Mouse (Mus musculus): ENCODE results near the gene Hoxa4. TPM values are rescaled to one million over a fixed set of nuclear protein-coding genes. Genes with fewer than 3 reads are reported as not detected.

Gene Hoxa4
- polyA plus RNA-seq, 1 experiment = 2.4 TPM

DNA sequence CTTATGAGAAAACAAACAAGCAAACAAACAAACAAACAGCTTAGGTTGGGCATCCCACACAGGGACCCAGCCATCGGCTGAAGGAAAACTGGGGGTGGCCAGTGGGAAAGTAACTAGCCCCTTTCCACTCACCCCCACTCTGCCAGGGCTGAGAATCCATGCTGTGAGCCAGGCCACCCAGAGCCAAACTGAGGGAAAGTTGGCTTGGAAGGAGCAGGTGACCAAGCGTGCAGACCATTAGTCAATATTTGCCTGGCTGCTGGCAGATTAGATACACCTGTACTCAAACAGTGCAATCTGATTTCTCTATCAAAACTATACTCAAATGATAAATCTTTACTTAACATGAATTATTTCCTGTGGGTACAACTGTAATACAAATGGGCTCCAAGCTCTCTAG is 9.5 kb downstream of the Hoxa4 start:
- Histone ChIP-seq H3K36me3 (ENCODE audit: control insufficient read depth, insufficient read depth, low read length) (no peaks in the 10 kb centered on the region), H3K4me1 (ENCODE audit: control insufficient read depth, insufficient read depth, insufficient read length, low read length) (peaks cover 12% of the 10 kb centered on the region)
- 36% methylated on average over 2 of the region's 2 CpGs for WGBS

DNA sequence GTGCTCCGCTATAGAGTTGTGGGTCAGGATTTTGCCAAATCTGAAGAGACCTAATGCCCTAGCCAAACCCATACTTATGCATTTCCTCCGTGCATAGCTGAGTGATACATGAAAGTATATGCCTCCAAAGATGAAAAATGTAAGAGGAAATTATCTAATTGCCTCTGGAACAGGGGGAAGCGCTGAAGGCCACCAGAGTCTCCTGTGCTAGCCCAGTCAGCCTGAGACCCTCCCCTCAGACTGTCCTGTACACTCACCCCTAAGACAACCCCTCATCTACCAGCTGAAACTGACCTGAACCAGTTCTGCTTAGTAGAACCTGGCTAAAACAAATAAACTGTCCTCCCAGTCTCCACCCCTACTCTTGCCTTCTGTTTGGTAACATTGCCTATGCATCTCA is 10.8 kb downstream of the Hoxa4 start:
- Histone ChIP-seq H3K4me3 (ENCODE audit: low read depth, low read length) (no peak overlapping the region), H3K36me3 (ENCODE audit: control insufficient read depth, insufficient read depth, low read length) (no peaks in the 10 kb centered on the region), H3K27me3 (ENCODE audit: control insufficient read depth, insufficient read depth, low read length) (peaks cover 28% of the 10 kb centered on the region), H3K4me1 (ENCODE audit: control insufficient read depth, insufficient read depth, insufficient read length, low read length) (peaks cover 12% of the 10 kb centered on the region), H3K27ac (ENCODE audit: insufficient read depth, low read depth, low read length) (peak overlapping the region; percentile 46)
- no peak for TF ChIP-seq POLR2A (IDR thresholded peaks at IDR 0.05; ENCODE audit: low read depth, low read length)
- TF ChIP-seq CTCF (IDR thresholded peaks at IDR 0.05; ENCODE audit: extremely low read depth, insufficient read length, insufficient replicate concordance, low read depth, low read length) = no peak
- 79% methylated on average over 3 of the region's 3 CpGs for WGBS

More for the DNA sequence above, 9.5 kb downstream of the Hoxa4 start:
- TF ChIP-seq CTCF (IDR thresholded peaks at IDR 0.05; ENCODE audit: extremely low read depth, insufficient read length, insufficient replicate concordance, low read depth, low read length) (no peak), POLR2A (IDR thresholded peaks at IDR 0.05; ENCODE audit: low read depth, low read length) (no peak)
- Histone ChIP-seq H3K27me3 (ENCODE audit: control insufficient read depth, insufficient read depth, low read length) (peaks cover 32% of the 10 kb centered on the region), H3K27ac (ENCODE audit: insufficient read depth, low read depth, low read length) (no peak overlapping the region), H3K4me3 (ENCODE audit: low read depth, low read length) (no peak overlapping the region)

DNA sequence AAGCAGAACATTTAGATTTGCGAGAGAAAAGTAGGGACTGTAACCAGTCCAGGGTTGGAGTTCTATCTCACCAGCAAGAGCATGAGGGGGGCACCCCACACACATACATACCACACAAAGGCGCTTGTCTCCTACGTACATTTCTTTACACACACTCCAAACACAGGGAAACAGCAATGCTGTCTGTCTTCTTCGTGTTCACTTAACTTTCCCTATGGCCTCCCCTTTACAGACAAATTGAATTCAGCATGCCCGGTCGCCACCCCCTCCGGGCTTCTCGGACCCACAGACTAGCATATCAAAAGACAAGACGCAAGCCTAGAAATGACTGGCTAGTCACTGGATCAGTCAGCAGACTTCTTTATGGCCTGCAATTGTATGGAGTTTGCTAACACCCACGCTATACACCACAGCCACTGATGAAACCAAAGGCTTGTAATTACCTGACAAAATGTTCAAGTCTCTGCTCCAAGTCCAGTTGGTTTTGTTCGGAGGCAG is 11.3 kb downstream of the Hoxa4 start:
- H3K36me3 ChIP-seq (ENCODE audit: control insufficient read depth, insufficient read depth, low read length) = no peaks in the 10 kb centered on the region
- TF ChIP-seq CTCF (IDR thresholded peaks at IDR 0.05; ENCODE audit: extremely low read depth, insufficient read length, insufficient replicate concordance, low read depth, low read length) = no peak
- no peak for TF ChIP-seq POLR2A (IDR thresholded peaks at IDR 0.05; ENCODE audit: low read depth, low read length)
- 80% methylated on average over 11 of the region's 11 CpGs for WGBS
- H3K4me1 ChIP-seq (ENCODE audit: control insufficient read depth, insufficient read depth, insufficient read length, low read length) = peaks cover 12% of the 10 kb centered on the region
- peak overlapping the region; percentile 46; the same call in 1 of the 2 replicates for H3K27ac ChIP-seq (ENCODE audit: insufficient read depth, low read depth, low read length)
- peaks cover 28% of the 10 kb centered on the region for H3K27me3 ChIP-seq (ENCODE audit: control insufficient read depth, insufficient read depth, low read length)
- H3K4me3 ChIP-seq (ENCODE audit: low read depth, low read length) = peak overlapping the region; percentile 32; the same call in 1 of the 2 replicates

DNA sequence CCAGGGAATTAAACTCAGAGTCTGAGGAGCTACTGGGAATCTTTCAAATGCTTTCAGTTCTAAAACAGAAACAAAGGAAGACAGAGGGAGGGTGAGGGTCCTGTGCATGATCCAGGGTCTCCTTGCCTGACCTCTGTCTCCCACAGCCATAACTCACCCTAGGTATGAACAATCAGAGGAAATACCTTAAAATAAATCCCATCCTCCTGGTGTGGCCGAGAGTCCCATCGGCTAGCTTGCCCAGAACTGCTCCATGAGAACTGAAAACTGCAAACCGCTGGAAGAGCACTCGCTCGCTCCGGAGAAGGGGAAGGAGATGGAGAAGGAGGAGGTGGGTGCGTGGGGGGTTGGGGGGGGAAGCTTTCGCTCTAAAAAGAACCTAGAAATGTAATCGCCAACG is 11.9 kb downstream of the Hoxa4 start:
- Histone ChIP-seq H3K27me3 (ENCODE audit: control insufficient read depth, insufficient read depth, low read length) (peaks cover 31% of the 10 kb centered on the region), H3K36me3 (ENCODE audit: control insufficient read depth, insufficient read depth, low read length) (no peaks in the 10 kb centered on the region), H3K27ac (ENCODE audit: insufficient read depth, low read depth, low read length) (peak overlapping the region; percentile 69), H3K4me3 (ENCODE audit: low read depth, low read length) (peak overlapping the region; percentile 48), H3K4me1 (ENCODE audit: control insufficient read depth, insufficient read depth, insufficient read length, low read length) (peaks cover 11% of the 10 kb centered on the region)
- WGBS = 61% methylated on average over 10 of the region's 10 CpGs
- TF ChIP-seq POLR2A (IDR thresholded peaks at IDR 0.05; ENCODE audit: low read depth, low read length) = no peak

DNA sequence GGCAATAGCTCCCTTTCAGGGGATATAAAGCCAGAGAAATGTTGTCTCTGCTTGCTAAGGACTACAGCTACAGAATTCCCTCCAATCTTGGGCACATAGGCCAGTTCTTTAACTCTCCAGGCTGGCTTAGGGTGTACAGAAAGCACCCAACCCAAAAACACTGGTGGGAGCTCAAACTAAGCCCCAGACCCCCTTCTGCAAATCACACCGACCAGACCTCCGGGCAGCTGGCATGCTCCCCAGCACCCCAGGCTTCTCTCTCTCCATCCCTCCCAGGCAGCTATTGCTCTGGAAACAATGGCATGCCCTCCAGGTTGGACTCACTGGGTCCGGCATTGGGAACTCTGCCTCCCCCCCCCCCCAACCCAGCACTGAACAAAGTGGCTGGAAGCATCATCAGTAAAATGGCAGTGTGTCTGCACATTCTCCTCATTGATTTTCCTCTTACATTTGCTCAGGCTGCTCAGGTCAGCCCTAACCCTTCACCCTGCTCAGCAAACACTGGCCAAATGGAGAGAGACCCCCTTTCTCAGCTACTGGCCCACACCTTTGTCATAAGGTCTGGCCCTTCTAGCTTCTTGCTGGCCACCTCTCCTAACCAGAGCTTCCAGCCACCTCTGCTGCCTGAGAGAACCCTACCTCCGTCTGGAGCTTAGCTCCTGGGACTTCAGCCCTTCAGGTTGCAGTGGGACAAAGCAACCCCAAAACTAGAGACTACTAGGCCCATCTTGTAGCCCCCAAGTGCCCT is 12.5 kb downstream of the Hoxa4 start:
- Histone ChIP-seq H3K27me3 (ENCODE audit: control insufficient read depth, insufficient read depth, low read length) (peaks cover 27% of the 10 kb centered on the region), H3K36me3 (ENCODE audit: control insufficient read depth, insufficient read depth, low read length) (no peaks in the 10 kb centered on the region), H3K4me1 (ENCODE audit: control insufficient read depth, insufficient read depth, insufficient read length, low read length) (peaks cover 8% of the 10 kb centered on the region), H3K4me3 (ENCODE audit: low read depth, low read length) (peak overlapping the region; percentile 48), H3K27ac (ENCODE audit: insufficient read depth, low read depth, low read length) (peak overlapping the region; percentile 69)
- 62% methylated on average over 4 of the region's 4 CpGs for WGBS
- TF ChIP-seq CTCF (IDR thresholded peaks at IDR 0.05; ENCODE audit: extremely low read depth, insufficient read length, insufficient replicate concordance, low read depth, low read length) = no peak

- H3K27me3 ChIP-seq (ENCODE audit: control insufficient read depth, insufficient read depth, low read length) = peaks cover 32% of the 10 kb centered on the region
- no peak for TF ChIP-seq CTCF (IDR thresholded peaks at IDR 0.05; ENCODE audit: extremely low read depth, insufficient read length, insufficient replicate concordance, low read depth, low read length)
- TF ChIP-seq POLR2A (IDR thresholded peaks at IDR 0.05; ENCODE audit: low read depth, low read length) = no peak
- H3K4me3 ChIP-seq (ENCODE audit: low read depth, low read length) = peak overlapping the region; percentile 60
- peak overlapping the region; percentile 65 for H3K27ac ChIP-seq (ENCODE audit: insufficient read depth, low read depth, low read length)
- 52% methylated on average over 9 of the region's 9 CpGs for WGBS
- H3K36me3 ChIP-seq (ENCODE audit: control insufficient read depth, insufficient read depth, low read length) = no peaks in the 10 kb centered on the region
- H3K4me1 ChIP-seq (ENCODE audit: control insufficient read depth, insufficient read depth, insufficient read length, low read length) = no peaks in the 10 kb centered on the region; the same call in 1 of the 2 replicates
These were observed 13.7 kb downstream of the Hoxa4 start for GRCm38 (mm10) chr6:52177806-52178205.

- no peak for TF ChIP-seq CTCF (IDR thresholded peaks at IDR 0.05; ENCODE audit: extremely low read depth, insufficient read length, insufficient replicate concordance, low read depth, low read length)
- TF ChIP-seq POLR2A (IDR thresholded peaks at IDR 0.05; ENCODE audit: low read depth, low read length) = peak; percentile 29; the same call in 1 of the 2 replicates
- H3K27ac ChIP-seq (ENCODE audit: insufficient read depth, low read depth, low read length) = peak within 1 kb of the TSS; percentile 65
- peak within 1 kb of the TSS; percentile 60 for H3K4me3 ChIP-seq (ENCODE audit: low read depth, low read length)
- peaks cover 34% of the 10 kb centered on the region for H3K27me3 ChIP-seq (ENCODE audit: control insufficient read depth, insufficient read depth, low read length)
- H3K4me1 ChIP-seq (ENCODE audit: control insufficient read depth, insufficient read depth, insufficient read length, low read length) = peaks cover 2% of the 10 kb centered on the region; the same call in 1 of the 2 replicates
- WGBS = 8% methylated on average over 36 of the region's 36 CpGs
- H3K36me3 ChIP-seq (ENCODE audit: control insufficient read depth, insufficient read depth, low read length) = no peaks in the 10 kb centered on the region
These were observed 14.4 kb downstream of the Hoxa4 start, which contains the start of gene 5730596B20Rik for GRCm38 (mm10) chr6:52177061-52177735. Gene 5730596B20Rik, plus strand, starts transcription at chr6:52177498.

Data from small intestine, adult 2 months (tissue).